Mouse (Mus musculus): ENCODE data around the gene Ugcg. TPM values are rescaled to one million over a fixed set of nuclear protein-coding genes. Genes with fewer than 3 reads are reported as not detected.

Ugcg gene
- total RNA-seq, 4 experiments from 2014 or later, result 34.6 to 58.9 (median 48.2) TPM

GRCm38 (mm10) chr4:59231266-59232055, 42.4 kb downstream of the Ugcg start:
- no peak for DNase-seq

GRCm38 (mm10) chr4:59234014-59234413, 45.0 kb downstream of the Ugcg start:
- no peak for DNase-seq

DNA sequence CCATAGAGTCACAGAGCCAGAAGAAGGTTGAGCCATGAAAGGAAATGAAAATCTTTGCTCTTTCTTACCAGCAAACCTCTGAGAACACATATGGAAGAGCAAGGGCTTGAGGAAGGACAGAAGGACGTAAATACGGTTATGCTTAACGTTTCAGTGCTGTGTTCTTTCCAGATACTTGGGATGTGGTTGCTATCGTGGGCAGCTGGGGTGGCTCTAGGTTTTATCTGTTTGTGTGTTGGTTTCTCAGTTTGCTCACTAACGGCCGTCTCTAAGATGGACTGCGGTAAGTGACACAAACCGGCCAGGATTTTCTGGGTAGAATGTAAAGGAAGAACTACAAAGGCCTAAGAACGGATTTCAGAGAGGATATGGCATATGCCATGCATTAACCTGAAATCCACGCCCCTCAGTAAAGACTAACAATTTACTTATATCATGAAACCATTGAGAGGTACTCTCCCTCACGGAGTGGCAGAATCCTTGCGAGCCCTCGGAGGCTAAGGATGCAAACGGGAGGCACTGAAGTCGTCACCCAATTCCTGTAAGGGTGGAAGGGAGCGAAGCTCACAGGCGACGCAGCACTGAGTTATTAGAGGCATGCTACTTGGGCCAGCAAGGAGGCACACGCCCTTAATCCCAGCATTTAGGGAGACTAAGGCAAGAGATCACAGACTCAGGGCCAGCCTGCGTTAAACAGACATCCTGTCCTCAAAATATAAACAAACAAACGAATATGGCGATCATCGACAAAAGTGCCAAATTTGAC, 45.6 kb downstream of the Ugcg start:
- DNase-seq, result no peak

DNA sequence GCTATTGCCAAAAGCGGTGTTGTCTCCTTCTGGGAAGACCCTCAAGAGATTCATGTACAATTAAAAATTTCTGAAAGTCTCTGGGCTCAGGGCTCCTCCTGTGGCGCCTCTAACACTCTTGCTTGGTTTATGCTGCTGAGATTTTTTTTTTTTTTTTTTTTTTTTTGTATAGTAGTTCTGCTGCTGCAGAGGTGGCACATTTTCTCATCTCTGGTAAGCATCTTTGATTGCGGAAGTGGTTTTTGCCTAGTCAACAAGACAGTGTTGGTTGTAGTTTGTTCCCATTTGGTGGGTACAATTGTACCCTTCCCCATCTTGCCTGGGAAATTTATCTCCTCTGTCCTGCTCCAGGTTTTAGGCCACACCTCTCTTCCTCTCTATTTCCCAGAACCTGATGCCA, 47.3 kb downstream of the Ugcg start:
- no peak for DNase-seq

DNA sequence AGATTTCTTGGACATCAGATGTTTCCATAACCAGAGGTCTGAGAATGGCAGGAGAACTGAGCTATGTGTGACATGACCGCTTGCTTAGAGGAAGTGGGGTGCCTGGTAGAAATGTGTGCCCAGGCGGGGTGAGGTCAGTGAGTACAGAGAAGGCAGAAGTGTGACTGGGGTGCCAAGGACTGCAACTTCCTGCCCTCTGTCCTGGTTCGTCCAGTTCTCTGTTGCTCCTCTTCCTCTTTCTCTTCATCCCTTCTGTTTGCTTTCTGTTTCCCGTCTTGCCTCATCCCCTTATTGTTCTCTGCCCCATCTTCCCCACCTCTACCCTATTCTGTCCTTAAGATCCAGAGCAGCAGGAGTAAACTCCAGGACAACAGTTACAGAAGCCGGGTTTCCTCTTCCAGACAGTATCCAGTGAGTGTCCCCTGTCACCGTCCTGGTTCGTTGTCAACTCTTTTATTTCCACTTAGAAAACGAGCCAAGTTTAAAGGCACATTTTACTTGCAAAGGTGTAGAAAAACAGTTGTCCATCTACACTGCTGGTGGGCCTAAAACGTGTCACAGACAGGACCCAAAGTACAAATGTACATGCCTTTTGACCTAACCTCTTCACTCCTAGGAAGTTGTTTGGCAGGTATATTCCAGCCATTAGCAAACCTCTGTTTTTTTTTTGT, 49.7 kb downstream of the Ugcg start:
- DNase-seq, result peak; percentile 23

- no peak for DNase-seq
Observed at GRCm38 (mm10) chr4:59239312-59239728, 50.3 kb downstream of the Ugcg start.

- no peak for DNase-seq
Observed at GRCm38 (mm10) chr4:59240160-59240559, 51.1 kb downstream of the Ugcg start.

GRCm38 (mm10) chr4:59241096-59241495, 52.0 kb downstream of the Ugcg start:
- DNase-seq, result no peak

DNA sequence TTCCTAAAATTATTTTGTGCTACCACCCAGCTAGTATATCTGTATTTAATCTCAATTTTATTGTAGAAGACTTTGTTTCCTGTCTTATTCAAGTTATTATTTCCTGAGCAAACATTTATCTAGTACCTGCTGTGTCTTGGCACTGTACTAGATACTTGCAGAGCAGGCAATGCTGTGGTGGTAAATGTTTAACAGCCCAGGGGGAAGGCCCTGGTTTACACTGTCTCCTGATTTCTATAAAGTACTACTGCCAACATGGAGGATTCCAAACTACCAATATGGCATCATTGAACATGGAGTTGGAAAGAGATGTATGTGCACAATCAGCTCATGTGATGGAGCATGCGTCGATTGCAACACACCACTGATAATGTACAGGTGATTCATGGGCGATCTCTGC, 53.2 kb downstream of the Ugcg start:
- DNase-seq, result no peak

GRCm38 (mm10) chr4:59243802-59244493, 54.9 kb downstream of the Ugcg start:
- DNase-seq, result no peak

DNA sequence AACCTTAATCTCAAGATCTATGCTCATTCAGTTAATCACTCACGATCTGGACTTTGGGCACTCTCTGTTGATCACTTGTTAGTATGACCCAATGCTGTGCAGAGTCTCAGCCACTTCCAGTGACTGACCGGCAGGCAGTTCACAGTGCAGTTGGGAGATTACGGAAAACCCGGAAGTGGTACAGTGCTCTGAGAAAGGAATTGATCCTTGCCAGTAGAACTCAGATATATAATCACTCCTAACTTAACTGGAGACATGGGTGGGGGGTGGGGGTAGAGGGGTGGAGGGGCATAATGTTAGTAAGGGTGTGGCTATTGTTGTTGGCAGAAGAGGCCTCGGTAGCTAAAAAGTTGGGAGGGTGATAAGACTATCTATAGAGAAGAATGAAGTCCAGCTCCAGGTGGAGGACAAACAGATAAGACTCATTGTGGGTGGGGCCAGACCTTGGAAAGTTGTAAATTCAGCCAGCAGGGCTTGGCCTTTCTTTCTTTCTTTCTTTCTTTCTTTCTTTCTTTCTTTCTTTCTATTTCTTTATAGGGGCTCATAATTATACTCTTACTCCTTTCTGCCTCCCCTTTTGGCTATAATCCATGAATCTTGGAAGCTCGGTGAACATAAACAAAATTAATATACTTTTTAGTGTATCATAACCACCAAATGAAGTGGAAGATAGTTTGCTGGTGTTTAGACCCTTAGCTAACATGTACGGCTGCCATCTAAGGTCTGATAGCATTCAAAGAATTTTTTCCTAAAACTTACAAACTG, 55.9 kb downstream of the Ugcg start:
- DNase-seq, result no peak

DNA sequence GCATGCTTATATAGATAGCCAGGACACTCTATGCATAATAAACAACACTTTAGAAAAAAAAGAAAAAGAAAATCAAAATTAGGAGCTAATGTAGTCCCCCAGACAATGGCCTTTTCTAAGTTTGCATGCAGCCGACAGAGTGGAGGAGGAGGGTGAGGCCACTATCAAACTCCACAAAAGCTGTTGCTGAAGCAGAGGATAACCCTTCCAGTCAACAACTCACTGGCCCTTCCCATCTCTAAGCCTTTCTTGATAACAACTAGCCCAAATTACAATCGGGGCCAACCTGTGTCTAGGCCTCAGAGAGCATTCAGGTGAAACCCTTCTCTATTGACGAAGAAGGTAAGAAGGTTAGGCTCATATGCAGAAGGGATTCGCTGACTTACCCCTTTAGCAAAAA, 56.7 kb downstream of the Ugcg start:
- DNase-seq, result no peak

GRCm38 (mm10) chr4:59247545-59247944, 58.5 kb downstream of the Ugcg start:
- no peak for DNase-seq

DNA sequence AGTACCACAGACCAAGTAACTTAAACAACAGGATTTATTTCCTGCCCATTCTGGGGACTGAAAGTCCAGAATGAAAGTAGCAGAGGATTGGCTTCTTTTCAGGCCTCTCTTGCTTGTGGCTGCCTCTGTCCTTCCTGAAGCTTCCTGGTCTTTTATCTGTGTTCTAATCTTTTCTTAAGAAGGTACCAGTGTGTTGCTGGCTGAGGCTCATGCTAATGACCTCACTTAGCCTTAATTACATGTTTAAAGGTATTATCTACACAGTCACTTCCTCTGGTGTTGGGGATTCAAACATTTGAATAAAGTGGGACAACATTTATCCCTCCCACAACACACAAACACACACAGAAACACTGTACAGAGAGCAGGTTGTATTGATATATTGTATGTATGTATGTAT, 59.0 kb downstream of the Ugcg start:
- no peak for DNase-seq

GRCm38 (mm10) chr4:59252386-59253054, 63.5 kb downstream of the Ugcg start:
- no peak for DNase-seq

DNA sequence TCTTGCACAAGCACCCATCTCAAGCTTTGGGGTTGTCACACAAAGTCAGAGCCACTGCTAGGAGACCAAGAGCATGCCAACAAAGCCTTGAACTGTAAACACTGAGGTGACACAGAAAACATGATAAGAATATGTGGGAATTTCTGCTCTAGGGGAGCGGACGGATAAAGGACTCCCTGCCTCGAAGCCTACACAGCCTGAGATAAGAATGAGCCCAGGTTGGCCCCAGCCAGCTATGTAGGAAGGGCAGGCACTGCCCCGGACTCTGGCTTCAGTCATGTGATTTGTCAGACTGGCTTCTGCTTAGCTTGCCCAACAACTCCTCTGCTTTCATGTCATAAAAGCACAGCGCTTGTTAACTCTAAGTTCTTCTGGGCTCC, 64.0 kb downstream of the Ugcg start:
- DNase-seq, result no peak

GRCm38 (mm10) chr4:59254397-59254796, 65.3 kb downstream of the Ugcg start:
- DNase-seq, result no peak

DNA sequence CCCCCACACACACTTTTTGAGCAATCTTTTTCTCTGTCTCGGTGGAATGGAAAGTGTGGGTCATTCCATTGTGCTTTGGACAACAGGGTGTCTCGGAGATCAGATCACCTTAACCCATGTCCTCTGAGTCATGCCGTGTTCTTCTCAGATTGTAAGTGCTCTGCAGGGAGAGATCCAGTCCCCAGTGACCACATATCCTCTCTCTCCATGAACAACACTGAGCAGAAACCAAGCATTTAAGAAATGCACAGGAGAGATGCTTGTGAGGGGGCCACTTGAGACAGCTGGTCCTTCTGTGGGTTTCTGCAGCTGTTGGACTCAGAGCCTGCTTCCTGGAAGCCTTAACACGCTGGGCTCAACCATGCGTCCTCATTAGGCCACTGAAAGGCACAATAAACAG, 66.9 kb downstream of the Ugcg start:
- DNase-seq, result no peak

DNA sequence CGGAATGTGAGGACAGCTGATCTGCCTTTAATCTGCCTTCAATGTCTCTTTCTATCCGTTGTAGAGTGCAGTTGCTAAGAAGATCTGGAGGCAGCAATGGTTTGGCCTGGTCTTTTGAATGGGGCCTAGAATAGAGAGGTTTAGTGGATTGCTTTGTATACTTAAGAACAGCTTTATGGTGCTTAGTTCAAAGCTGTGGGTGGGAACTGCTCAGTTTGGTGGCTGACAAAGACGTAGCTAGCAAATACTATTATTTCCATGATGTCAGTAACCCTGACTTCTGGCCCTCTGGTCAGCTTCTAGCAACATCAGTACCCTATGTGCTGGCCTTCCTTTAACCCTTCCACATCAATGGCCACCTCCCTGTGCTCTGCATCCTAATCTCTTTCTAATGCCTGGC, 68.8 kb downstream of the Ugcg start:
- no peak for DNase-seq

DNA sequence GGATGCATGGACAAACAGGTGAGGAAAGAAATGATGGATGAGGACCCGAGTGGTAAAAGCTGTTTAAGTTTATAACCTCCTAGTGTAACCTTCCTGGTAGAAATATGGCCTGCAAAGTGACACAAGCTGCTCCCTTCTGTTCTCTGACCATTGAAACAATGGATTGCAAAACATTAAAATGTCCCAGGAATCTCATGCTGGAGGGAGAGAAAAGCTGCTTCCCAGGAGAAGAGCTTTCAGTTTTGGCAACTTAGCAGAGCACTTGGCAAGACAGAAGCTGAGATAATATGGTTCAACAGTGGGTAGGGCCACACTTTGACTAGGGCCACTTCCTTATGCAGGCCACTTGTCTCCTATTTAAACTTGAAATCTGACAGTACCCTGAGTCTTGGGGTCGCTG, 69.7 kb downstream of the Ugcg start:
- DNase-seq, result no peak

DNA sequence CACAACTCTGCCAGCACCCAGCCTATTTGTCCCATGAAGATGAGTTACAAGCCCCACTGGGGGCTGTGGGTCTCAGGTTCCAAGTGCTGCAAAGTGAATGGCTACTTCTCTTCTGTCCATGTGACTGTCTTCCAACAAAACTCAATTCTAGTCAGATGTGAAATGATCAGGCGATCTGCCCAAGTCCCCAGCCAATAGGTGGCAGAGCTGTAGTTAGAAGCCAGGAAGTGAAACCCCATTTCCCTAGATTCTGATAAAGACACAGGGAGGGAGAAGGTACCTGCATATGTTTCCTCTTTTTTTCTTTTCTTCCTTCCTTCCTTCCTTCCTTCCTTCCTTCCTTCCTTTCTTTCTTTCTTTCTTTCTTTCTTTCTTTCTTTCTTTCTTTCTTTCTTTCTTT, 70.7 kb downstream of the Ugcg start:
- DNase-seq, result no peak

All from adrenal gland, adult 8-10 months (tissue).